Mouse (Mus musculus): ENCODE measurements around the gene Tmem171.

DNA sequence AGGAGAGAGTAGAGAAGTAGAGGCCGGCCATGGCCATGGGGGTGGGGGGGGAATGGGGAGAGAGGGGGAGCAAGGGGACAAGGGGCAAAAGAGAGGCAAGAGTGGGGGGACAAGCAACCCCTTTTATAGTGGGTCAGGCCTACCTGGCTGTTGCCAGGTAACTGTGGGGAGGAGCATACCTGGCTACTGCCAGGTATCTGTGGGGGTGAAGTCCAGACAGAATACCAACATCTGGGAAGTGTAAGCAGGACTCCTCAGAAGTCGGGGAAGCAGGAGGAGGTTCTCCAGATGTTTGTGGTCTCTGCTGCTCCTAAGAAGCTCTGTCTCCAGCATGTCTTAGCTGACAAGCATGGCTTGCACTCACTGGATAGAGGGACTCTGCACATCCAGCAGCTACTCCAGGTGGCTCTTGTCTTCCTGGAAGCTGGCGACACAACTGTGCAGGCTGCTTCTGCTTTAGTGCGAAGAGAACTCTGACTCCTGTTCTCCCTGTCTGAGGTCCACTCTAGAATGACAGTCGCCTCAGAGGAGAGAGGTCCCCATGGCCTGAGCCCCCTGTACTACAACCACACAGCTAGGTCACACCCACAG lies 14.1 kb downstream of the Tmem171 start:
- TF ChIP-seq GATA1 (IDR thresholded peaks at IDR 0.05; ENCODE audit: borderline replicate concordance, low read length) (no peak), FLI1 (IDR thresholded peaks at IDR 0.05; ENCODE audit: low read length) (no peak)
